Mouse (Mus musculus) gastrocnemius, postnatal 10 days (tissue): Measurements from ENCODE around the gene Notch1. TPM values are rescaled to one million over a fixed set of nuclear protein-coding genes. Genes with fewer than 3 reads are reported as not detected.

Source experiments
- microRNA-seq, 2 experiments: library from miRNA; unstranded; fragments of <30 nt; microRNA quantifications; one replicate each; pipeline ENCODE4 v1.2.0; 2021
- total RNA-seq, 2 experiments: library from RNA; stranded (reverse); gene quantifications; 2 replicates each; pipeline ENCODE4 v1.2.3; 2021

Notch1 gene
- total RNA-seq, 2 experiments from 2014 or later = 22.5 to 33.5 TPM

Small RNA genes within 50 kb of the gene (microRNA-seq; reads per million reads assigned to microRNA genes)
- gene Mir6996 = 0.25 to 0.64 reads per million in 2 experiments

Other genes with a start within 250 kb of the Notch1 start
- gene Ccdc187, start 222.1 kb downstream of the Notch1 start, total RNA-seq = under 1 TPM; 0.09 to 0.14 TPM
- gene Gpsm1, start 201.1 kb downstream of the Notch1 start, total RNA-seq = 10 to 100 TPM; 12.9 to 16.6 TPM
- 10 to 100 TPM; 18.0 to 18.9 TPM for gene Dnlz, start 164.6 kb downstream of the Notch1 start, total RNA-seq
- 1 to 10 TPM in 1 of 2 experiments, under 1 TPM in 1; 0.82 to 1.5 TPM for gene Card9, start 155.7 kb downstream of the Notch1 start, total RNA-seq
- 10 to 100 TPM; 11.1 to 14.5 TPM for gene Snapc4, start 136.0 kb downstream of the Notch1 start, total RNA-seq
- 10 to 100 TPM; 25.7 to 35.3 TPM for gene Entr1, start 127.3 kb downstream of the Notch1 start, total RNA-seq
- 100 to 1,000 TPM; 124 to 146 TPM for gene Pmpca, start 127.3 kb downstream of the Notch1 start, total RNA-seq
- 1 to 10 TPM; 6.3 to 9.2 TPM for gene Inpp5e, start 107.5 kb downstream of the Notch1 start, total RNA-seq
- gene Sec16a, start 71.4 kb downstream of the Notch1 start, total RNA-seq = 10 to 100 TPM; 26.3 to 36.5 TPM
- gene Egfl7, start 63.4 kb upstream of the Notch1 start, total RNA-seq = 100 to 1,000 TPM; 104 to 147 TPM
- under 1 TPM in 1 of 2 experiments, not detected in 1; 0.40 TPM for gene Gm20532, start 70.0 kb upstream of the Notch1 start, total RNA-seq
- gene Agpat2, start 87.8 kb upstream of the Notch1 start, total RNA-seq = 1 to 10 TPM; 9.3 to 9.4 TPM
- gene Fam69b, start 111.8 kb upstream of the Notch1 start, total RNA-seq = 1 to 10 TPM; 2.9 to 3.4 TPM
- not detected for gene Lcn4, start 154.6 kb upstream of the Notch1 start, total RNA-seq